Mouse (Mus musculus): ENCODE measurements at regions not wholly inside any gene's neighbourhood (a gene's known extent, or its start where the extent isn't known, plus 50 kb on each side); places are given as distances from the start of the nearest gene placed in this dataset.

GRCm38 (mm10) chr15:24296798-24297197, 1116.8 kb downstream of the Basp1 start:
- no peak for ATAC-seq

GRCm38 (mm10) chr15:24275100-24275499, 1138.5 kb downstream of the Basp1 start:
- no peak for ATAC-seq

GRCm38 (mm10) chr15:24267360-24267759, 1146.2 kb downstream of the Basp1 start:
- ATAC-seq: no peak

All from CD4-positive, CD25-positive, alpha-beta regulatory T cell, adult 4 months (primary cell).